ENCODE assay signal across 11 mouse cellular contexts in genomic region chr19:46926357-46926756, GRCm38 (mm10).
A peak's percentile ranks its signal among the peaks of the same experiment; 100 is the strongest.
DNase-seq lines count a peak whose midpoint lies in the region; ATAC-seq and TF ChIP-seq lines count a peak whose summit lies in the region.
"Had no signal": no experiment of that assay in that cellular context is flagged by ENCODE, and none has a peak within 500 bp of the region (broad histone marks: within the 10 kb centered on the region; RNA-seq: fewer than 3 reads in every experiment).

No protein-coding gene starts in this region.

- H3K9me3 ChIP-seq in hindbrain, embryonic 10.5 days = no peaks in the 10 kb centered on the region
- H3K9me3 ChIP-seq in hindbrain, embryonic 12.5 days (replicated peaks) = no peaks in the 10 kb centered on the region

- no peak overlapping the region for H3K9ac ChIP-seq in hindbrain, embryonic 12.5 days

- H3K4me3 ChIP-seq in hindbrain, embryonic 10.5 days = no peak overlapping the region
- H3K4me3 ChIP-seq in hindbrain, embryonic 12.5 days = no peak overlapping the region
- H3K4me3 ChIP-seq in thymus, adult 2 months (ENCODE audit: control insufficient read depth, insufficient read depth, low read length) = peak overlapping the region; percentile 17

- peaks cover 6% of the 10 kb centered on the region for H3K4me1 ChIP-seq in hindbrain, embryonic 10.5 days (replicated peaks)
- H3K4me1 ChIP-seq in hindbrain, embryonic 12.5 days = 0 out of 2 replicates have a peak, but pooled peaks cover 6% of the 10 kb centered on the region
- peaks cover 14% of the 10 kb centered on the region for H3K4me1 ChIP-seq in thymus, adult 2 months (replicated peaks; ENCODE audit: control insufficient read depth, insufficient read depth, low read length)

- H3K4me2 ChIP-seq in hindbrain, embryonic 12.5 days (replicated peaks) = no peak overlapping the region

- TF ChIP-seq CTCF in thymus, adult 2 months (IDR thresholded peaks at IDR 0.05; ENCODE audit: borderline replicate concordance, control insufficient read depth, extremely low read depth, insufficient read depth, low read length, poor library complexity) = no peak

- H3K27me3 ChIP-seq in hindbrain, embryonic 10.5 days (ENCODE audit: insufficient read depth, poor library complexity, severe bottlenecking) = no peaks in the 10 kb centered on the region
- no peaks in the 10 kb centered on the region for H3K27me3 ChIP-seq in hindbrain, embryonic 12.5 days
- H3K27me3 ChIP-seq in thymus, adult 2 months (ENCODE audit: control insufficient read depth, insufficient read depth, low read length) = no peaks in the 10 kb centered on the region

- no peak for ATAC-seq in hindbrain, embryonic 12.5 days (ENCODE audit: low FRiP score)
- ATAC-seq: forebrain, embryonic 16.5 days; intestine, postnatal 0 days had no signal

- 0 out of 2 replicates have a peak overlapping the region, but pooled peaks have one; percentile 23 for H3K27ac ChIP-seq in hindbrain, embryonic 10.5 days
- no peak overlapping the region for H3K27ac ChIP-seq in hindbrain, embryonic 12.5 days
- H3K27ac ChIP-seq in thymus, adult 2 months (ENCODE audit: control insufficient read depth, insufficient read depth, low read length) = peak overlapping the region; percentile 92

- H3K36me3 ChIP-seq in hindbrain, embryonic 10.5 days = no peaks in the 10 kb centered on the region
- no peaks in the 10 kb centered on the region for H3K36me3 ChIP-seq in hindbrain, embryonic 12.5 days
- H3K36me3 ChIP-seq in thymus, adult 2 months (ENCODE audit: control insufficient read depth, insufficient read depth, low read length) = no peaks in the 10 kb centered on the region; the same call in 1 of the 2 replicates

- WGBS in hindbrain, embryonic 10.5 days = 67% methylated on average over 4 of the region's 4 CpGs
- WGBS in hindbrain, embryonic 12.5 days = 67% methylated on average over 4 of the region's 4 CpGs
- WGBS in thymus, adult 2 months = 38% methylated on average over 4 of the region's 4 CpGs

- no peak for DNase-seq in hindbrain, embryonic 10.5 days (ENCODE audit: low spot score)
- peak; percentile 44 for DNase-seq in c-Kit-positive CD71-positive TER-119-negative erythroid progenitor cells, embryonic 14.5 days (ENCODE audit: low read depth)
- peak; percentile 45 for DNase-seq in induced T-regulatory cell, adult 2 months (ENCODE audit: low read depth)
- peak; percentile 44 for DNase-seq in thymus, adult 2 months
- no peak for DNase-seq in adrenal gland, adult 2 months
- no peak for DNase-seq in urinary bladder, postnatal 10 days (ENCODE audit: low spot score)
- DNase-seq: cerebellum, adult 11 months; embryo, embryonic 11 days had no signal

- 0 out of 2 replicates have a peak, but pooled peaks have one; percentile 24 for TF ChIP-seq POLR2A in thymus, adult 2 months (IDR thresholded peaks at IDR 0.05; ENCODE audit: control insufficient read depth, extremely low read depth, insufficient read depth, low read length, poor library complexity)

Comparison
In these comparisons a context has a peak if more than half of its experiments do, and no peak if none do; other contexts are left out.
1. DNase-seq: peak in c-Kit-positive CD71-positive TER-119-negative erythroid progenitor cells, embryonic 14.5 days (single experiment), induced T-regulatory cell, adult 2 months (single experiment) and thymus, adult 2 months (single experiment); none in hindbrain, embryonic 10.5 days (single experiment), adrenal gland, adult 2 months (single experiment) and urinary bladder, postnatal 10 days (single experiment).